Mouse (Mus musculus) embryonic facial prominence, embryonic 11.5 days (tissue): Measurements from ENCODE around the gene Itk. TPM values are rescaled to one million over a fixed set of nuclear protein-coding genes. Genes with fewer than 3 reads are reported as not detected.

Source experiments
- polyA plus RNA-seq: library from polyadenylated mRNA; unstranded; fragments of >200 nt; fragmentation: Nextera tagmentation; extraction: Ambion mirVana; gene quantifications from 2 replicates; pipeline ENCODE4 v1.2.1, GENCODE M21; 2014

Gene Itk
- polyA plus RNA-seq, 1 experiment from 2014 or later: not detected

Other genes starting within 250 kb of the Itk start
- 0.36 and 0.86 TPM in 2 replicates for gene Nipal4, start 223.0 kb downstream of the Itk start, polyA plus RNA-seq
- gene Fndc9, start 154.0 kb downstream of the Itk start, polyA plus RNA-seq: 0.24 and 0.26 TPM in 2 replicates
- 16.8 and 23.0 TPM in 2 replicates for gene Cyfip2, start 76.7 kb downstream of the Itk start, polyA plus RNA-seq
- gene Fam71b, start 7.0 kb upstream of the Itk start, polyA plus RNA-seq: not detected in 2 replicates
- gene Med7, start 47.4 kb upstream of the Itk start, polyA plus RNA-seq: 113 and 114 TPM in 2 replicates
- 0.26 TPM in 1 of 2 replicates, not detected in the other for gene Havcr2, start 65.4 kb upstream of the Itk start, polyA plus RNA-seq
- gene Gm12169, start 134.7 kb upstream of the Itk start, polyA plus RNA-seq: not detected in 2 replicates
- not detected in 2 replicates for gene BC053393, start 182.0 kb upstream of the Itk start, polyA plus RNA-seq
- not detected in 2 replicates for gene Dppa1, start 239.7 kb upstream of the Itk start, polyA plus RNA-seq